Mouse (Mus musculus): Measurements from ENCODE around the gene Hormad1.

GRCm38 (mm10) chr3:95569585-95569984, 10.1 kb downstream of the Hormad1 start:
- TF ChIP-seq POLR2A (IDR thresholded peaks at IDR 0.05; ENCODE audit: borderline replicate concordance, insufficient read depth, low read length) = no peak
- no peak for TF ChIP-seq CTCF (IDR thresholded peaks at IDR 0.05; ENCODE audit: borderline replicate concordance, insufficient read depth, low read depth, low read length)

Measured in cerebellum, adult 2 months (tissue).